Mouse (Mus musculus) MEL (cell line): Measurements from ENCODE around the gene Vmn1r87. TPM values are rescaled to one million over a fixed set of nuclear protein-coding genes. Genes with fewer than 3 reads are reported as not detected.
"Not testable (repeated sequence)": the region's sequence is repeated elsewhere in the genome, so short reads cannot be mapped to it uniquely, and the experiment has no call there.

Experiments used
- DNase-seq: peaks from one replicate; pipeline ENCODE4 v3.0.0; 2011; ENCODE audit warnings: low read depth, low spot score
- H3K27ac ChIP-seq: 2 replicates; pipeline ENCODE4 v1.5.1; 2012; ENCODE audit warnings: low read depth, mild to moderate bottlenecking, control low read depth, low read length, moderate library complexity; ENCODE audit not compliant: control insufficient read depth
- H3K27me3 ChIP-seq, 2 experiments: fragments of 150-350 bp in 1 of 2; sonication (generic) in 1 of 2; 2 replicates each; pipeline ENCODE4 v1.6.1; 2012; ENCODE audit warnings: low read length in 2 of 2, mild to moderate bottlenecking in 2 of 2, improper control_type of control experiment in 1 of 2, moderate library complexity in 1 of 2; ENCODE audit not compliant: insufficient read depth in 2 of 2, control insufficient read depth in 1 of 2
- H3K36me3 ChIP-seq, 2 experiments: 2 replicates each; pipeline ENCODE4 v1.6.1; 2012 to 2014; ENCODE audit warnings: low read length in 2 of 2, improper control_type of control experiment in 1 of 2, inconsistent platforms in 1 of 2, mild to moderate bottlenecking in 1 of 2; ENCODE audit not compliant: insufficient read depth in 2 of 2, control insufficient read depth in 1 of 2
- H3K4me1 ChIP-seq, 2 experiments: fragments of 150-350 bp in 1 of 2; sonication (generic) in 1 of 2; 2 replicates each; pipeline ENCODE4 v1.6.1; 2012; ENCODE audit warnings: low read length in 2 of 2, improper control_type of control experiment in 1 of 2, mild to moderate bottlenecking in 1 of 2; ENCODE audit not compliant: insufficient read depth in 2 of 2, control insufficient read depth in 1 of 2
- H3K4me3 ChIP-seq, 2 experiments: fragments of 150-350 bp in 1 of 2; sonication (generic) in 1 of 2; 2 replicates each; pipeline ENCODE4 v1.5.1; 2012; ENCODE audit warnings: low read depth in 2 of 2, low read length in 2 of 2, mild to moderate bottlenecking in 2 of 2, moderate library complexity in 2 of 2, control low read depth in 1 of 2, improper control_type of control experiment in 1 of 2; ENCODE audit not compliant: control insufficient read depth in 1 of 2, insufficient read depth in 1 of 2
- H3K79me2 ChIP-seq: 2 replicates; pipeline ENCODE4 v1.6.1; 2012; ENCODE audit warnings: mild to moderate bottlenecking, low read length, moderate library complexity; ENCODE audit not compliant: control insufficient read depth, poor library complexity, insufficient read depth
- H3K9ac ChIP-seq: 2 replicates; pipeline ENCODE4 v1.6.1; 2012; ENCODE audit warnings: low read depth, mild to moderate bottlenecking, control low read depth, low read length, moderate library complexity; ENCODE audit not compliant: control insufficient read depth, poor library complexity, severe bottlenecking
- H3K9me3 ChIP-seq: fragments of 150-350 bp; sonication (generic); replicated peaks from 2 replicates; pipeline ENCODE4 v1.6.1; 2012; ENCODE audit warnings: mild to moderate bottlenecking, low read length, improper control_type of control experiment, moderate library complexity; ENCODE audit not compliant: insufficient read depth
- CTCF ChIP-seq, 3 experiments: IDR thresholded peaks in 2 of 3; conservative IDR thresholded peaks in 1 of 3; 2 replicates each; pipeline ENCODE4 v1.5.1; 2011 to 2012; ENCODE audit warnings: low read length in 3 of 3, low read depth in 2 of 3, mild to moderate bottlenecking in 2 of 3, improper control_type of control experiment in 1 of 3, inconsistent platforms in 1 of 3, mixed read lengths in 1 of 3, moderate library complexity in 1 of 3; ENCODE audit not compliant: control insufficient read depth in 1 of 3, insufficient read depth in 1 of 3, poor library complexity in 1 of 3, severe bottlenecking in 1 of 3
- GABPA ChIP-seq: IDR thresholded peaks from 2 replicates; pipeline ENCODE4 v1.6.1; 2012; ENCODE audit warnings: low read depth, mild to moderate bottlenecking, inconsistent platforms, low read length, improper control_type of control experiment, moderate library complexity
- HCFC1 ChIP-seq: IDR thresholded peaks from 2 replicates; pipeline ENCODE4 v1.6.1; 2012; ENCODE audit warnings: low read depth, mild to moderate bottlenecking, inconsistent platforms, low read length, improper control_type of control experiment, moderate library complexity
- KAT2A ChIP-seq: conservative IDR thresholded peaks from 2 replicates; pipeline ENCODE4 v1.6.1; 2012; ENCODE audit warnings: low read depth, low read length, improper control_type of control experiment, inconsistent platforms
- MAFK ChIP-seq: IDR thresholded peaks from 2 replicates; pipeline ENCODE4 v1.6.1; 2011; ENCODE audit warnings: low read depth, mild to moderate bottlenecking, low read length, improper control_type of control experiment, borderline replicate concordance
- MYC ChIP-seq: IDR thresholded peaks from 2 replicates; pipeline ENCODE4 v1.6.1; 2011; ENCODE audit warnings: low read depth, mild to moderate bottlenecking, low read length, improper control_type of control experiment, moderate library complexity
- POLR2A ChIP-seq, 2 experiments: IDR thresholded peaks; 2 replicates each; pipeline ENCODE4 v1.6.1; 2011 to 2012; ENCODE audit warnings: low read length in 2 of 2, mild to moderate bottlenecking in 2 of 2, control low read depth in 1 of 2, improper control_type of control experiment in 1 of 2, low read depth in 1 of 2, moderate library complexity in 1 of 2; ENCODE audit not compliant: control insufficient read depth in 1 of 2, insufficient read depth in 1 of 2, poor library complexity in 1 of 2
- POLR2AphosphoS2 ChIP-seq: IDR thresholded peaks from 2 replicates; pipeline ENCODE4 v1.6.1; 2011; ENCODE audit warnings: low read length, improper control_type of control experiment
- RAD21 ChIP-seq: IDR thresholded peaks from 2 replicates; pipeline ENCODE4 v1.6.1; 2011; ENCODE audit warnings: mild to moderate bottlenecking, low read depth, low read length, improper control_type of control experiment
- RCOR1 ChIP-seq: IDR thresholded peaks from 2 replicates; pipeline ENCODE4 v1.6.1; 2012; ENCODE audit warnings: low read depth, mild to moderate bottlenecking, inconsistent platforms, low read length, improper control_type of control experiment
- SIN3A ChIP-seq: IDR thresholded peaks from 2 replicates; pipeline ENCODE4 v1.6.1; 2012; ENCODE audit warnings: low read length, improper control_type of control experiment, inconsistent platforms
- SMC3 ChIP-seq: IDR thresholded peaks from 2 replicates; pipeline ENCODE4 v1.6.1; 2011; ENCODE audit warnings: low read depth, low read length, improper control_type of control experiment
- TCF12 ChIP-seq: IDR thresholded peaks from 2 replicates; pipeline ENCODE4 v1.6.1; 2014; ENCODE audit warnings: low read depth, mild to moderate bottlenecking, inconsistent platforms, low read length, improper control_type of control experiment, moderate library complexity
- UBTF ChIP-seq: IDR thresholded peaks from 2 replicates; pipeline ENCODE4 v1.6.1; 2012; ENCODE audit warnings: low read depth, mild to moderate bottlenecking, inconsistent platforms, low read length, improper control_type of control experiment, moderate library complexity, borderline replicate concordance; ENCODE audit not compliant: insufficient read depth
- ZC3H11A ChIP-seq: IDR thresholded peaks from 2 replicates; pipeline ENCODE4 v1.6.1; 2012; ENCODE audit warnings: low read depth, mild to moderate bottlenecking, inconsistent platforms, low read length, improper control_type of control experiment
- ZMIZ1 ChIP-seq: IDR thresholded peaks from 2 replicates; pipeline ENCODE4 v1.6.1; 2012; ENCODE audit warnings: low read depth, mild to moderate bottlenecking, inconsistent platforms, low read length, improper control_type of control experiment, moderate library complexity
- ZNF384 ChIP-seq: IDR thresholded peaks from 2 replicates; pipeline ENCODE4 v1.6.1; 2012; ENCODE audit warnings: low read depth, mild to moderate bottlenecking, inconsistent platforms, low read length, improper control_type of control experiment
- polyA plus RNA-seq, 2 experiments: library from polyadenylated mRNA; stranded (reverse) in 1 of 2; unstranded in 1 of 2; fragments of >175 nt in 1 of 2; fragments of >200 nt in 1 of 2; gene quantifications; 2 replicates each; pipeline versions ENCODE4 v1.2.1 to v1.2.4; 2012; ENCODE audit warnings: low replicate concordance in 2 of 2, low read depth in 1 of 2; ENCODE audit not compliant: insufficient read length in 2 of 2, insufficient read depth in 1 of 2, missing spikeins in 1 of 2
- total RNA-seq: library from RNA; depleted of rRNA; stranded (reverse); fragments of 300-350 nt; gene quantifications from 2 replicates; pipeline ENCODE4 v1.2.3, GENCODE M21; 2012

Gene Vmn1r87
- total and polyA plus RNA-seq, 3 experiments: 0.01 TPM; not detected in 2

DNA sequence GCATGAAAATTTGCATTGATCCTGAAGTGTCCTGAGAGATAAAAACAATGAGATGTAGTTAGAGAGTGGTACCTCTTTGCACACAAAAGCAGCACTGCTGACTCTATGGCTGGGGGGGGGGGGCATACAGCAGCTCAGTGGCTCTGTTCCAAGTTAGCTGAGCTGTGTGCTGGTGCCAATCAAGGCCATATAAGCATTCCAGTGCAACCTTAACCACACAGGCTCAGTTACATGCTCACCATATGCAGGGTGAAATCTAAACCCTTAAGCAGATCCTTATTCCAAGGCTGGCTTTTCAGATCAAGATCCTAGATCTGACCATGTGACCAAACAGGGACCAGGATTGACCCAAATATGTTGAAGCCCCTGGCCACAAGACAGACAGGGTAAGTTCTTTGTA lies 2.6 kb downstream of the Vmn1r87 start:
- Histone ChIP-seq H3K36me3 (no peaks in the 10 kb centered on the region), H3K4me3 (no peak overlapping the region), H3K79me2 (no peaks in the 10 kb centered on the region), H3K9ac (no peak overlapping the region), H3K27me3 (no peaks in the 10 kb centered on the region), H3K27ac (no peak overlapping the region), H3K4me1 (no peaks in the 10 kb centered on the region), H3K9me3 (no peaks in the 10 kb centered on the region)
- DNase-seq: no peak
- TF ChIP-seq HCFC1 (no peak), MYC (no peak)

- Histone ChIP-seq H3K79me2 (no peaks in the 10 kb centered on the region), H3K27me3 (no peaks in the 10 kb centered on the region), H3K4me1 (no peaks in the 10 kb centered on the region), H3K27ac (no peak overlapping the region), H3K9me3 (no peaks in the 10 kb centered on the region), H3K4me3 (no peak overlapping the region), H3K36me3 (no peaks in the 10 kb centered on the region)
- DNase-seq: no peak
- no peak for TF ChIP-seq GABPA
- TF ChIP-seq ZMIZ1: no peak
- no peak for TF ChIP-seq UBTF
- TF ChIP-seq ZNF384: no peak
- no peak for TF ChIP-seq ZC3H11A
- no peak for TF ChIP-seq SIN3A
- TF ChIP-seq, all 39 proteins: peak for 0
- no peak overlapping the region for H3K9ac ChIP-seq
Measured at GRCm38 (mm10) chr7:13131856-13132255, 8.1 kb downstream of the Vmn1r87 start.

GRCm38 (mm10) chr7:13123554-13124153 lies 16.3 kb downstream of the Vmn1r87 start:
- not testable (repeated sequence) for H3K27me3 ChIP-seq, H3K79me2 ChIP-seq, H3K36me3 ChIP-seq, H3K4me1 ChIP-seq, H3K9me3 ChIP-seq, H3K27ac ChIP-seq
- H3K9ac ChIP-seq: peak overlapping the region; percentile 71
- DNase-seq: peak; percentile 23
- H3K4me3 ChIP-seq: peak overlapping the region; percentile 42 to 63; a peak in 3 of 4 replicates

DNA sequence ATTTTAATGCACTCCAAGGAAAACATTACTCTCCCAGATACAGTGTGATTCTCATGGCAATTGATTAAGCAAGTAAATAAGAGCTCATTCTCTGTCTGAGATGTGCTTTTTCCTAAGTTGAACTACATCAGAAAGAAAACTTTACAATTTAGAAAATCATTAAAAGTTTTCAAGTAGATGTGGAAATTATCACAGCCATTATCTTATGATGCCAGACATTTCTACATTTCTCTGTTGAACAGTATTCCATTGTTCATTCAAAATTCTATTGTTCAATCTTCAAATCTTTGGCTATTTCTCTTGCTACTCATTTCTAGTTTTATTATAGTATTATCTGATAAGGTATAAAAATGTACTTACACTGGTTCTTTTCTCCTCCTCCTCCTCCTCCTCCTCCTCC lies 20.1 kb downstream of the Vmn1r87 start, which contains the start of gene Vmn1r86:
Gene Vmn1r86 (minus strand): TSS at position 101 of the 400 bp plus-strand sequence.
- Histone ChIP-seq H3K36me3 (no peaks in the 10 kb centered on the region), H3K9me3 (no peaks in the 10 kb centered on the region), H3K27me3 (no peaks in the 10 kb centered on the region), H3K4me3 (no peak within 1 kb of the TSS), H3K79me2 (no peaks in the 10 kb centered on the region), H3K9ac (no peak within 1 kb of the TSS), H3K27ac (no peak within 1 kb of the TSS), H3K4me1 (no peaks in the 10 kb centered on the region)
- DNase-seq: no peak
- TF ChIP-seq POLR2AphosphoS2 (no peak), ZNF384 (no peak), KAT2A (no peak), SIN3A (no peak), RAD21 (no peak), POLR2A (IDR thresholded peaks at IDR 0.05; ENCODE audit: control insufficient read depth in 1 of 2, insufficient read depth in 1 of 2, low read depth in 1 of 2, low read length in 2 of 2, poor library complexity in 1 of 2) (no peak), TCF12 (no peak), CTCF (IDR thresholded peaks at IDR 0.05 in 2 of 3, conservative IDR thresholded peaks at IDR 0.05 in 1 of 3; ENCODE audit: control insufficient read depth in 1 of 3, insufficient read depth in 1 of 3, low read depth in 2 of 3, low read length in 3 of 3, poor library complexity in 1 of 3, severe bottlenecking in 1 of 3) (no peak), GABPA (no peak), SMC3 (no peak), MAFK (no peak), MYC (no peak), RCOR1 (no peak)
